Mouse (Mus musculus) ES-E14 (cell line): ENCODE data around the gene Gm42421. TPM values are rescaled to one million over a fixed set of nuclear protein-coding genes. Genes with fewer than 3 reads are reported as not detected.

Experiments
- DNase-seq: peaks from one replicate; pipeline ENCODE4 v3.0.0-alpha.2; 2013; ENCODE audit warnings: low read depth, low spot score
- H3K27ac ChIP-seq: 2 replicates; pipeline ENCODE4 v1.5.1; 2012; ENCODE audit warnings: low read depth, mild to moderate bottlenecking, low read length, moderate library complexity, mixed read lengths; ENCODE audit not compliant: poor library complexity, insufficient read depth, severe bottlenecking
- H3K36me3 ChIP-seq: 2 replicates; pipeline ENCODE4 v1.6.1; 2012; ENCODE audit warnings: mild to moderate bottlenecking, low read length, moderate library complexity, mixed read lengths; ENCODE audit not compliant: control insufficient read depth, poor library complexity, insufficient read depth, severe bottlenecking
- H3K4me1 ChIP-seq, 2 experiments: fragments of 150-350 bp in 1 of 2; sonication (generic) in 1 of 2; 2 replicates each; pipeline ENCODE4 v1.6.1; 2012; ENCODE audit warnings: low read length in 2 of 2, mild to moderate bottlenecking in 1 of 2, mixed read lengths in 1 of 2; ENCODE audit not compliant: control insufficient read depth in 2 of 2, insufficient read depth in 2 of 2, poor library complexity in 1 of 2
- H3K4me3 ChIP-seq, 2 experiments: fragments of 150-350 bp in 1 of 2; sonication (generic) in 1 of 2; 2 replicates each; pipeline ENCODE4 v1.5.1; 2012; ENCODE audit warnings: low read length in 2 of 2, low read depth in 1 of 2, mild to moderate bottlenecking in 1 of 2, mixed read lengths in 1 of 2; ENCODE audit not compliant: insufficient read depth in 1 of 2, poor library complexity in 1 of 2, severe bottlenecking in 1 of 2
- H3K9ac ChIP-seq: 2 replicates; pipeline ENCODE4 v1.6.1; 2012; ENCODE audit warnings: low read depth, mild to moderate bottlenecking, low read length, mixed read lengths; ENCODE audit not compliant: poor library complexity, insufficient read depth, severe bottlenecking
- H3K9me3 ChIP-seq: fragments of 150-350 bp; sonication (generic); 2 replicates; pipeline ENCODE4 v1.6.1; 2012; ENCODE audit warnings: low read depth, mild to moderate bottlenecking, low read length; ENCODE audit not compliant: control insufficient read depth, insufficient read depth
- CHD2 ChIP-seq: IDR thresholded peaks from 2 replicates; pipeline ENCODE4 v1.6.1; 2014; ENCODE audit warnings: mild to moderate bottlenecking, low read depth, low read length, inconsistent platforms
- HCFC1 ChIP-seq: IDR thresholded peaks from 2 replicates; pipeline ENCODE4 v1.6.1; 2012; ENCODE audit warnings: low read length, inconsistent platforms, borderline replicate concordance; ENCODE audit not compliant: insufficient read depth
- MAFK ChIP-seq: IDR thresholded peaks from 2 replicates; pipeline ENCODE4 v1.6.1; 2014; ENCODE audit warnings: mild to moderate bottlenecking, low read depth, low read length, inconsistent platforms; ENCODE audit not compliant: insufficient read depth
- ZC3H11A ChIP-seq: IDR thresholded peaks from 2 replicates; pipeline ENCODE4 v1.6.1; 2012; ENCODE audit warnings: low read depth, mild to moderate bottlenecking, inconsistent platforms, low read length, borderline replicate concordance
- ZNF384 ChIP-seq: IDR thresholded peaks from 2 replicates; pipeline ENCODE4 v1.6.1; 2012; ENCODE audit warnings: low read depth, low read length, inconsistent platforms
- in situ Hi-C, 2 experiments: fragments of 600-800 bp; cut with MboI; formaldehyde crosslinking; loops; one replicate each; pipeline ENCODE4 v1.15.1; 2025; ENCODE audit warnings: low sequenced_read_pairs in 2 of 2, inconsistent platforms in 1 of 2; ENCODE audit not compliant: unreplicated experiment in 2 of 2
- total RNA-seq: library from RNA; depleted of rRNA; stranded (reverse); fragments of 300-350 nt; gene quantifications from 2 replicates; pipeline ENCODE4 v1.2.3, GENCODE M21; 2012

Gene Gm42421
- total RNA-seq, 1 experiment = 0.71 TPM

- no peak for DNase-seq
- no peak overlapping the region for H3K27ac ChIP-seq
- H3K4me1 ChIP-seq = no peaks in the 10 kb centered on the region
- TF ChIP-seq CHD2 (no peak), HCFC1 (no peak), ZNF384 (no peak), MAFK (no peak), ZC3H11A (no peak)
- in situ Hi-C loops = no loop called here
- H3K36me3 ChIP-seq = peaks cover 30% of the 10 kb centered on the region
- no peak overlapping the region for H3K4me3 ChIP-seq
- no peaks in the 10 kb centered on the region for H3K9me3 ChIP-seq
- H3K9ac ChIP-seq = no peak overlapping the region
Observed at GRCm38 (mm10) chr5:143918120-143918519, 9.9 kb upstream of the Gm42421 start.

- DNase-seq = no peak
- H3K9ac ChIP-seq = no peak overlapping the region
- H3K36me3 ChIP-seq = peaks cover 40% of the 10 kb centered on the region
- TF ChIP-seq CHD2 (no peak), ZNF384 (no peak), MAFK (no peak), ZC3H11A (no peak), HCFC1 (no peak)
- H3K9me3 ChIP-seq = no peaks in the 10 kb centered on the region
- no peaks in the 10 kb centered on the region for H3K4me1 ChIP-seq
- no peak overlapping the region for H3K27ac ChIP-seq
- in situ Hi-C loops = no loop called here
- H3K4me3 ChIP-seq = no peak overlapping the region
Observed at GRCm38 (mm10) chr5:143924781-143925452, 3.1 kb upstream of the Gm42421 start.

- in situ Hi-C loops = no loop called here
- H3K36me3 ChIP-seq = peaks cover 35% of the 10 kb centered on the region
Observed at GRCm38 (mm10) chr5:143929291-143929690, 1.3 kb downstream of the Gm42421 start.

GRCm38 (mm10) chr5:143930656-143931055 is 2.7 kb downstream of the Gm42421 start:
- peaks cover 0 to 3% of the 10 kb centered on the region in 2 experiments; a peak in 1 of 4 replicates for H3K4me1 ChIP-seq
- H3K9ac ChIP-seq = no peak overlapping the region
- no peaks in the 10 kb centered on the region for H3K9me3 ChIP-seq
- H3K36me3 ChIP-seq = peaks cover 26% of the 10 kb centered on the region
- no peak overlapping the region for H3K4me3 ChIP-seq
- H3K27ac ChIP-seq = no peak overlapping the region
- TF ChIP-seq CHD2 = no peak
- no peak for TF ChIP-seq ZNF384
- no peak for TF ChIP-seq HCFC1
- TF ChIP-seq ZC3H11A = no peak
- TF ChIP-seq MAFK = no peak
- in situ Hi-C loops = no loop called here
- no peak for DNase-seq

More at GRCm38 (mm10) chr5:143929291-143929690, 1.3 kb downstream of the Gm42421 start:
- Histone ChIP-seq H3K9me3 (no peaks in the 10 kb centered on the region), H3K4me1 (peaks cover 0 to 3% of the 10 kb centered on the region in 2 experiments; a peak in 1 of 4 replicates), H3K27ac (no peak overlapping the region), H3K4me3 (no peak overlapping the region), H3K9ac (no peak overlapping the region)
- no peak for DNase-seq
- TF ChIP-seq ZNF384 (no peak), MAFK (no peak), ZC3H11A (no peak), HCFC1 (no peak)
